In the genomic region with DNA sequence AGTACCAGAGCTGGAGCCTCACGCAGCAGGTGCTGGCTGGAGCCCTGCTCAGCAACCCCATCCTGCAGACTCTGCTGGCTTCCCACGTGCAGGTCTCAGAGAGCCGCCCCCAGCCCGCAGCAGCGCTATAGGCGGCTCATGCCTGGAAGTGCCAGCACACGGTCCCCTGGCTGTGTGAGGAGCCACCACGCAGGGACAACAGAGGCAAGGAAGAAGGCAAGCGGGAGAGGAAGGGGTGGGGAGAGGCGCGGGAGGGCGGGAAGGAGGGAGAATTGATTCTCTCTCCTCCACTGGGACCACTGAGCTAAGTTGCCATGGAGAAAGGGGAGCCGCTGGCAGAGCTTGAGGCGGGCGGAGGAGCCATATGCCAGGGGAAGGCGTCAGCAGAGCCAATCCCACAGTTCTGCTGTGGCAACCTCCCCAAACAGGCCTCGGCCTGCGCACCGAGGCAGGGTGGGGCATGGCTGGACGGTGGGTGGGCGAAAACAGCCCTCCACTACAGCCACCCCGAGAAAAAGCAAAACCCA, we compare ENCODE assay signal across 8 mouse cellular contexts.
A peak's percentile ranks its signal among the peaks of the same experiment; 100 is the strongest.
DNase-seq lines count a peak whose midpoint lies in the region; ATAC-seq lines count a peak whose summit lies in the region.

No protein-coding gene starts in this region.

- H3K36me3 ChIP-seq in kidney, embryonic 15.5 days: no peaks in the 10 kb centered on the region
- no peaks in the 10 kb centered on the region for H3K36me3 ChIP-seq in hindbrain, embryonic 12.5 days
- H3K36me3 ChIP-seq in limb, embryonic 10.5 days: no peaks in the 10 kb centered on the region

- no peaks in the 10 kb centered on the region for H3K9me3 ChIP-seq in kidney, embryonic 15.5 days (replicated peaks)
- H3K9me3 ChIP-seq in hindbrain, embryonic 12.5 days (replicated peaks): no peaks in the 10 kb centered on the region
- no peaks in the 10 kb centered on the region for H3K9me3 ChIP-seq in limb, embryonic 10.5 days (replicated peaks)

- intact Hi-C loops in gastrocnemius, postnatal 14 days (cut with DNase I; ENCODE audit: low total_unique reads): no loop called here

- H3K9ac ChIP-seq in kidney, embryonic 15.5 days: peak overlapping the region; percentile 32; the same call in 1 of the 2 replicates
- H3K9ac ChIP-seq in hindbrain, embryonic 12.5 days: peak overlapping the region; percentile 42

- no peak for DNase-seq in kidney, adult 18-20 months
- peak; percentile 63 for DNase-seq in embryo, embryonic 11 days
- no peak for DNase-seq in limb, embryonic 10.5 days (ENCODE audit: low spot score)
- peak; percentile 89 to 93 for DNase-seq in right cerebral cortex, postnatal 10 days (ENCODE audit: low spot score in 2 of 2)
- no peak for DNase-seq in Muller cell, postnatal 12 days (ENCODE audit: inconsistent ontology term)
- no peak for DNase-seq in gastrocnemius, postnatal 14 days

- H3K4me1 ChIP-seq in kidney, embryonic 15.5 days: peaks cover 38% of the 10 kb centered on the region
- H3K4me1 ChIP-seq in hindbrain, embryonic 12.5 days: peaks cover 44% of the 10 kb centered on the region
- H3K4me1 ChIP-seq in limb, embryonic 10.5 days: peaks cover 41% of the 10 kb centered on the region

- peak; percentile 54; the same call in 1 of the 2 replicates for ATAC-seq in kidney, embryonic 15.5 days (replicated peaks; ENCODE audit: low FRiP score)
- peak; percentile 74 for ATAC-seq in hindbrain, embryonic 12.5 days (ENCODE audit: low FRiP score)

- peak overlapping the region; percentile 49 for H3K4me2 ChIP-seq in kidney, embryonic 15.5 days
- peak overlapping the region; percentile 51 for H3K4me2 ChIP-seq in hindbrain, embryonic 12.5 days (replicated peaks)

- H3K4me3 ChIP-seq in kidney, embryonic 15.5 days (replicated peaks): peak overlapping the region; percentile 9
- H3K4me3 ChIP-seq in hindbrain, embryonic 12.5 days: peak overlapping the region; percentile 13
- H3K4me3 ChIP-seq in limb, embryonic 10.5 days: peak overlapping the region; percentile 32

- 9% methylated on average over 22 of the region's 22 CpGs for WGBS in kidney, embryonic 15.5 days
- 9% methylated on average over 21 of the region's 22 CpGs for WGBS in hindbrain, embryonic 12.5 days
- WGBS in limb, embryonic 10.5 days: 15% methylated on average over 22 of the region's 22 CpGs

- 0 out of 2 replicates have a peak, but pooled peaks cover 4% of the 10 kb centered on the region for H3K27me3 ChIP-seq in kidney, embryonic 15.5 days
- no peaks in the 10 kb centered on the region for H3K27me3 ChIP-seq in hindbrain, embryonic 12.5 days
- H3K27me3 ChIP-seq in limb, embryonic 10.5 days (ENCODE audit: low read depth, poor library complexity, severe bottlenecking): peaks cover 36% of the 10 kb centered on the region

- 0 out of 2 replicates have a peak overlapping the region, but pooled peaks have one; percentile 22 for H3K27ac ChIP-seq in kidney, embryonic 15.5 days
- peak overlapping the region; percentile 76 for H3K27ac ChIP-seq in hindbrain, embryonic 12.5 days
- peak overlapping the region; percentile 38; the same call in 1 of the 2 replicates for H3K27ac ChIP-seq in limb, embryonic 10.5 days

Comparison
In these comparisons a context has a peak if more than half of its experiments do, and no peak if none do; other contexts are left out.
1. H3K27ac ChIP-seq: peak in every context shown above with its lines; median percentile 76 in hindbrain, embryonic 12.5 days; 38 in limb, embryonic 10.5 days; 22 in kidney, embryonic 15.5 days.
2. DNase-seq: peak in embryo, embryonic 11 days (single experiment) and right cerebral cortex, postnatal 10 days (2 of 2); none in kidney, adult 18-20 months (single experiment), limb, embryonic 10.5 days (single experiment), Muller cell, postnatal 12 days (single experiment) and gastrocnemius, postnatal 14 days (single experiment).
3. Peak in every context shown above with its lines, with median percentiles within 50 percentile points of each other: H3K4me3 ChIP-seq.